Comparison of ENCODE assay signal across 12 mouse cellular contexts in the genomic region with DNA sequence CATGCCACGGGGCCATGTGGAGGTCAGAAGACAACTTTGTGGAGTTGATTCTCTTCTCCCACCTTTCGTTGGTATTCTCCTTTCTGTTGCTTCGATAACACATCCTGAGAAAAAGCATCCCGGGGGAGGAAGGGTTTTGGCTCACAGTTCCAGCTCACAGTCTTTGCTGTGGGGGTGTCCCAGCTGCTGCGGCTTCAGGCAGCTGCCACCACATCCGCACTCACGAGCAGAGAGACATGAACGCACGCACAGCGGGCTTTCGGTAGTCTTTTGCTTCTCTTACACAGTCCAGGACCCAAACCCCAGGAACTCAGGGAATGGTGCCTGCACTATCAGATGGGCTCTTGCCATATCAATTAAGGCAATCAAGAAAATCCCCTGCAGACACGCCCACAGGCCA. TPM values are rescaled to one million over a fixed set of nuclear protein-coding genes. Genes with fewer than 3 reads are reported as not detected.
DNase-seq lines count a peak whose midpoint lies in the region; TF ChIP-seq lines count a peak whose summit lies in the region.
"Had no signal": no experiment of that assay in that cellular context is flagged by ENCODE, and none has a peak within 500 bp of the region (broad histone marks: within the 10 kb centered on the region; RNA-seq: fewer than 3 reads in every experiment).

No protein-coding gene starts in this region.

- peaks cover 28% of the 10 kb centered on the region for H3K79me2 ChIP-seq in C2C12 (ENCODE audit: control insufficient read depth, insufficient read depth)
- no peaks in the 10 kb centered on the region for H3K79me2 ChIP-seq in myocyte (ENCODE audit: control insufficient read depth, insufficient read depth)

- DNase-seq in kidney, postnatal 10 days = peak; percentile 57
- DNase-seq in kidney, postnatal 36 days = no peak
- DNase-seq in CD4-positive, CD25-positive, alpha-beta regulatory T cell, adult 2 months (ENCODE audit: low read depth, low spot score) = peak; percentile 60
- DNase-seq in cerebellum, adult 8-10 months = no peak
- DNase-seq in embryo, embryonic 10.5 days (ENCODE audit: low spot score) = no peak
- DNase-seq in spleen, postnatal 14 days (ENCODE audit: low spot score in 2 of 2) = no peak
- DNase-seq: adrenal gland, postnatal 14 days; kidney, postnatal 14 days; lung, adult 2 months had no signal

- no peak for TF ChIP-seq POLR2A in myocyte (IDR thresholded peaks at IDR 0.05; ENCODE audit: insufficient read length, low read depth)

- no peaks in the 10 kb centered on the region for H3K79me3 ChIP-seq in C2C12 (ENCODE audit: low read depth)

- no peak for TF ChIP-seq CTCF in C2C12 (IDR thresholded peaks at IDR 0.05; ENCODE audit: control insufficient read depth, insufficient read depth, insufficient read length)

- H3K36me3 ChIP-seq in C2C12 (ENCODE audit: control insufficient read depth, insufficient read depth) (no peaks in the 10 kb centered on the region), myocyte (ENCODE audit: control insufficient read depth, insufficient read depth) (no peaks in the 10 kb centered on the region)

- peak overlapping the region; percentile 82 for H3K4me2 ChIP-seq in myocyte (ENCODE audit: low read depth)

- no peaks in the 10 kb centered on the region for H3K27me3 ChIP-seq in C2C12 (ENCODE audit: control insufficient read depth, insufficient read depth, insufficient read length)
- H3K27me3 ChIP-seq in myocyte (ENCODE audit: control insufficient read depth, insufficient read depth, insufficient read length) = no peaks in the 10 kb centered on the region
- H3K27me3 ChIP-seq: limb, embryonic 12.5 days had no signal

- H3K4me3 ChIP-seq in C2C12 (ENCODE audit: insufficient read depth, poor library complexity, severe bottlenecking) = no peak overlapping the region
- H3K4me3 ChIP-seq in myocyte = no peak overlapping the region
- H3K4me3 ChIP-seq: limb, embryonic 12.5 days had no signal

- H3ac ChIP-seq in C2C12 (ENCODE audit: control insufficient read depth, insufficient read length, low read depth) = no peak overlapping the region
- no peak overlapping the region for H3ac ChIP-seq in myocyte (ENCODE audit: control insufficient read depth, insufficient read length)

TF ChIP-seq in C2C12, 6 proteins besides CTCF, POLR2A, EP300 and RAD21:
- TF ChIP-seq MYOG (IDR thresholded peaks at IDR 0.05; ENCODE audit: control insufficient read depth, extremely low read depth, insufficient read length) (no peak), MYOD1 (IDR thresholded peaks at IDR 0.05; ENCODE audit: control insufficient read depth, insufficient read length, low read depth) (peak; percentile 81)

TF ChIP-seq in myocyte, 11 proteins besides CTCF, POLR2A, EP300 and RAD21:
- TF ChIP-seq REST (IDR thresholded peaks at IDR 0.05; ENCODE audit: insufficient read depth, insufficient read length) = no peak
- peak in 2 of 3 experiments; percentile 88 to 90 for TF ChIP-seq MYOD1 (IDR thresholded peaks at IDR 0.05; ENCODE audit: control insufficient read depth in 1 of 3, insufficient read length in 2 of 3, low read depth in 2 of 3)
- TF ChIP-seq MYOG (IDR thresholded peaks at IDR 0.05; ENCODE audit: control insufficient read depth in 1 of 3, insufficient read depth in 1 of 3, insufficient read length in 2 of 3, low read depth in 2 of 3) = peak; percentile 28 to 92 (median 80)
- TF ChIP-seq TCF3 (IDR thresholded peaks at IDR 0.05; ENCODE audit: insufficient read length, low read depth) = peak; percentile 64
- TF ChIP-seq TCF12 (IDR thresholded peaks at IDR 0.05; ENCODE audit: insufficient read depth, poor library complexity, severe bottlenecking) = peak; percentile 48
TF ChIP-seq in myocyte: peak in this region for 4.

RNA-seq across cellular contexts. Expression of a gene that starts 37.9 kb away (rescaled TPM):
- polyA plus RNA-seq in C2C12 (2012; fragmentation: generic; extraction: Trizol) (43.0 TPM), myocyte (2012; fragmentation: generic; extraction: Trizol) (27.2 TPM)

Comparison
In these comparisons a context has a peak if more than half of its experiments do, and no peak if none do; other contexts are left out.
1. DNase-seq: peak in kidney, postnatal 10 days (single experiment) and CD4-positive, CD25-positive, alpha-beta regulatory T cell, adult 2 months (single experiment); none in kidney, postnatal 36 days (0 of 2), cerebellum, adult 8-10 months (single experiment), embryo, embryonic 10.5 days (single experiment) and spleen, postnatal 14 days (0 of 2).